Mouse (Mus musculus): ENCODE measurements around the gene Fam3a. TPM values are rescaled to one million over a fixed set of nuclear protein-coding genes. Genes with fewer than 3 reads are reported as not detected.
"Not testable (repeated sequence)": the region's sequence is repeated elsewhere in the genome, so short reads cannot be mapped to it uniquely, and the experiment has no call there.

The Fam3a gene
- total and polyA plus RNA-seq, 3 experiments: 7.2 to 22.3 (median 12.5) TPM

- H3K4me1 ChIP-seq (ENCODE audit: insufficient read depth, low read depth, low read length): peaks cover 15% of the 10 kb centered on the region; the same call in 1 of the 2 replicates
- H3K36me3 ChIP-seq (replicated peaks): peaks cover 54% of the 10 kb centered on the region
- no peak overlapping the region for H3K4me3 ChIP-seq (ENCODE audit: low read depth, low read length)
- no peaks in the 10 kb centered on the region for H3K9me3 ChIP-seq (replicated peaks)
- no peaks in the 10 kb centered on the region for H3K27me3 ChIP-seq (ENCODE audit: insufficient read depth, low read length)
- TF ChIP-seq GATA1 (IDR thresholded peaks at IDR 0.05; ENCODE audit: borderline replicate concordance, low read length): no peak
- TF ChIP-seq TAL1 (conservative IDR thresholded peaks at IDR 0.05; ENCODE audit: low read depth, low read length): 0 out of 2 replicates have a peak, but pooled peaks have one; percentile 18
- TF ChIP-seq POLR2AphosphoS5 (IDR thresholded peaks at IDR 0.05; ENCODE audit: insufficient replicate concordance, low read depth, low read length): no peak
- TF ChIP-seq CTCF (IDR thresholded peaks at IDR 0.05; ENCODE audit: low read depth, low read length): no peak
- no peak for TF ChIP-seq GATA2 (IDR thresholded peaks at IDR 0.05; ENCODE audit: borderline replicate concordance, low read depth, low read length)
- no peak for ATAC-seq (ENCODE audit: extremely low read depth, insufficient number of reproducible peaks, low FRiP score, poor library complexity, severe bottlenecking)
- no peak for DNase-seq (ENCODE audit: low spot score)
These were observed 4.9 kb downstream of the Fam3a start for GRCm38 (mm10) chrX:74388153-74388552.

GRCm38 (mm10) chrX:74384451-74384850, 8.6 kb downstream of the Fam3a start:
- Histone ChIP-seq H3K36me3 (replicated peaks) (peaks cover 39% of the 10 kb centered on the region), H3K4me3 (ENCODE audit: low read depth, low read length) (no peak overlapping the region), H3K4me1 (ENCODE audit: insufficient read depth, low read depth, low read length) (peaks cover 9% of the 10 kb centered on the region; the same call in 1 of the 2 replicates), H3K9me3 (replicated peaks) (no peaks in the 10 kb centered on the region), H3K27me3 (ENCODE audit: insufficient read depth, low read length) (no peaks in the 10 kb centered on the region)
- no peak for TF ChIP-seq POLR2AphosphoS5 (IDR thresholded peaks at IDR 0.05; ENCODE audit: insufficient replicate concordance, low read depth, low read length)
- no peak for TF ChIP-seq TAL1 (conservative IDR thresholded peaks at IDR 0.05; ENCODE audit: low read depth, low read length)
- TF ChIP-seq CTCF (IDR thresholded peaks at IDR 0.05; ENCODE audit: low read depth, low read length): no peak
- TF ChIP-seq GATA1 (IDR thresholded peaks at IDR 0.05; ENCODE audit: borderline replicate concordance, low read length): no peak
- no peak for TF ChIP-seq GATA2 (IDR thresholded peaks at IDR 0.05; ENCODE audit: borderline replicate concordance, low read depth, low read length)
- ATAC-seq (ENCODE audit: extremely low read depth, insufficient number of reproducible peaks, low FRiP score, poor library complexity, severe bottlenecking) (no peak), DNase-seq (ENCODE audit: low spot score) (no peak)

GRCm38 (mm10) chrX:74372888-74373549, 20.1 kb downstream of the Fam3a start, which contains the start of the genes Ubl4a and Slc10a3:
Gene Ubl4a, minus strand, starts transcription at chrX:74373218.
Gene Slc10a3, minus strand, starts transcription at chrX:74373349.
- peak within 1 kb of the TSS; percentile 75 for H3K4me3 ChIP-seq (ENCODE audit: low read depth, low read length)
- H3K4me1 ChIP-seq (ENCODE audit: insufficient read depth, low read depth, low read length): peaks cover 22% of the 10 kb centered on the region
- ATAC-seq (ENCODE audit: extremely low read depth, insufficient number of reproducible peaks, low FRiP score, poor library complexity, severe bottlenecking) (peak; percentile 90), DNase-seq (ENCODE audit: low spot score) (peak; percentile 67)
- no peaks in the 10 kb centered on the region for H3K27me3 ChIP-seq (ENCODE audit: insufficient read depth, low read length)
- no peak for TF ChIP-seq CTCF (IDR thresholded peaks at IDR 0.05; ENCODE audit: low read depth, low read length)
- TF ChIP-seq GATA2 (IDR thresholded peaks at IDR 0.05; ENCODE audit: borderline replicate concordance, low read depth, low read length): no peak
- TF ChIP-seq TAL1 (conservative IDR thresholded peaks at IDR 0.05; ENCODE audit: low read depth, low read length): no peak
- TF ChIP-seq POLR2AphosphoS5 (IDR thresholded peaks at IDR 0.05; ENCODE audit: insufficient replicate concordance, low read depth, low read length): no peak
- no peak for TF ChIP-seq GATA1 (IDR thresholded peaks at IDR 0.05; ENCODE audit: borderline replicate concordance, low read length)
- no peaks in the 10 kb centered on the region for H3K9me3 ChIP-seq (replicated peaks)
- peaks cover 16% of the 10 kb centered on the region for H3K36me3 ChIP-seq (replicated peaks)

- peaks cover 33% of the 10 kb centered on the region for H3K4me1 ChIP-seq (ENCODE audit: insufficient read depth, low read depth, low read length)
- TF ChIP-seq GATA1 (IDR thresholded peaks at IDR 0.05; ENCODE audit: borderline replicate concordance, low read length) (no peak), CTCF (IDR thresholded peaks at IDR 0.05; ENCODE audit: low read depth, low read length) (no peak), TAL1 (conservative IDR thresholded peaks at IDR 0.05; ENCODE audit: low read depth, low read length) (no peak), POLR2AphosphoS5 (IDR thresholded peaks at IDR 0.05; ENCODE audit: insufficient replicate concordance, low read depth, low read length) (no peak), GATA2 (IDR thresholded peaks at IDR 0.05; ENCODE audit: borderline replicate concordance, low read depth, low read length) (no peak)
- peak; percentile 36 for DNase-seq (ENCODE audit: low spot score)
- ATAC-seq (ENCODE audit: extremely low read depth, insufficient number of reproducible peaks, low FRiP score, poor library complexity, severe bottlenecking): 0 out of 2 replicates have a peak, but pooled peaks have one; percentile 22
- peaks cover 42% of the 10 kb centered on the region for H3K36me3 ChIP-seq (replicated peaks)
- H3K9me3 ChIP-seq (replicated peaks): no peaks in the 10 kb centered on the region
- no peaks in the 10 kb centered on the region for H3K27me3 ChIP-seq (ENCODE audit: insufficient read depth, low read length)
- peak overlapping the region; percentile 79 for H3K4me3 ChIP-seq (ENCODE audit: low read depth, low read length)
These were observed 24.7 kb downstream of the Fam3a start for GRCm38 (mm10) chrX:74368209-74368909.

- H3K9me3 ChIP-seq (replicated peaks): no peaks in the 10 kb centered on the region
- ATAC-seq (ENCODE audit: extremely low read depth, insufficient number of reproducible peaks, low FRiP score, poor library complexity, severe bottlenecking) (no peak), DNase-seq (ENCODE audit: low spot score) (no peak)
- H3K4me1 ChIP-seq (ENCODE audit: insufficient read depth, low read depth, low read length): peaks cover 30% of the 10 kb centered on the region
- H3K4me3 ChIP-seq (ENCODE audit: low read depth, low read length): peak overlapping the region; percentile 79
- H3K36me3 ChIP-seq (replicated peaks): peaks cover 42% of the 10 kb centered on the region
- TF ChIP-seq GATA2 (IDR thresholded peaks at IDR 0.05; ENCODE audit: borderline replicate concordance, low read depth, low read length) (no peak), TAL1 (conservative IDR thresholded peaks at IDR 0.05; ENCODE audit: low read depth, low read length) (no peak), CTCF (IDR thresholded peaks at IDR 0.05; ENCODE audit: low read depth, low read length) (no peak), GATA1 (IDR thresholded peaks at IDR 0.05; ENCODE audit: borderline replicate concordance, low read length) (no peak), POLR2AphosphoS5 (IDR thresholded peaks at IDR 0.05; ENCODE audit: insufficient replicate concordance, low read depth, low read length) (no peak)
- no peaks in the 10 kb centered on the region for H3K27me3 ChIP-seq (ENCODE audit: insufficient read depth, low read length)
These were observed 25.6 kb downstream of the Fam3a start for GRCm38 (mm10) chrX:74367512-74367911.

GRCm38 (mm10) chrX:74359171-74359570, 33.9 kb downstream of the Fam3a start:
- H3K4me1 ChIP-seq (ENCODE audit: insufficient read depth, low read depth, low read length): no peaks in the 10 kb centered on the region
- TF ChIP-seq POLR2AphosphoS5 (IDR thresholded peaks at IDR 0.05; ENCODE audit: insufficient replicate concordance, low read depth, low read length) (no peak), TAL1 (conservative IDR thresholded peaks at IDR 0.05; ENCODE audit: low read depth, low read length) (no peak), GATA1 (IDR thresholded peaks at IDR 0.05; ENCODE audit: borderline replicate concordance, low read length) (no peak), CTCF (IDR thresholded peaks at IDR 0.05; ENCODE audit: low read depth, low read length) (no peak), GATA2 (IDR thresholded peaks at IDR 0.05; ENCODE audit: borderline replicate concordance, low read depth, low read length) (no peak)
- peaks cover 4% of the 10 kb centered on the region; the same call in 1 of the 2 replicates for H3K27me3 ChIP-seq (ENCODE audit: insufficient read depth, low read length)
- DNase-seq (ENCODE audit: low spot score) (no peak), ATAC-seq (ENCODE audit: extremely low read depth, insufficient number of reproducible peaks, low FRiP score, poor library complexity, severe bottlenecking) (no peak)
- no peaks in the 10 kb centered on the region for H3K36me3 ChIP-seq (replicated peaks)
- H3K9me3 ChIP-seq (replicated peaks): no peaks in the 10 kb centered on the region
- H3K4me3 ChIP-seq (ENCODE audit: low read depth, low read length): no peak overlapping the region

- not testable (repeated sequence) for H3K27me3 ChIP-seq (ENCODE audit: insufficient read depth, low read length); H3K36me3 ChIP-seq (replicated peaks); H3K9me3 ChIP-seq (replicated peaks); H3K4me1 ChIP-seq (ENCODE audit: insufficient read depth, low read depth, low read length); H3K4me3 ChIP-seq (ENCODE audit: low read depth, low read length); ATAC-seq (ENCODE audit: extremely low read depth, insufficient number of reproducible peaks, low FRiP score, poor library complexity, severe bottlenecking); DNase-seq (ENCODE audit: low spot score)
These were observed 36.0 kb downstream of the Fam3a start for GRCm38 (mm10) chrX:74357069-74357468.

All from G1E (cell line).